Mouse (Mus musculus): ENCODE results near the gene Jade1.

- no peak for TF ChIP-seq CTCF (IDR thresholded peaks at IDR 0.05 in 2 of 3, conservative IDR thresholded peaks at IDR 0.05 in 1 of 3; ENCODE audit: control insufficient read depth in 1 of 3, insufficient read depth in 1 of 3, low read depth in 2 of 3, low read length in 3 of 3, poor library complexity in 1 of 3, severe bottlenecking in 1 of 3)
- TF ChIP-seq RCOR1 (IDR thresholded peaks at IDR 0.05; ENCODE audit: low read depth, low read length): peak; percentile 85
- no peak for TF ChIP-seq UBTF (IDR thresholded peaks at IDR 0.05; ENCODE audit: borderline replicate concordance, insufficient read depth, low read depth, low read length)
- no peak for TF ChIP-seq MEF2A (IDR thresholded peaks at IDR 0.05; ENCODE audit: extremely low read depth, insufficient replicate concordance, low read depth, low read length, poor library complexity, severe bottlenecking)
- TF ChIP-seq SMC3 (IDR thresholded peaks at IDR 0.05; ENCODE audit: low read depth, low read length): no peak
- TF ChIP-seq ZNF384 (IDR thresholded peaks at IDR 0.05; ENCODE audit: low read depth, low read length): no peak
- no peak for TF ChIP-seq MAFK (IDR thresholded peaks at IDR 0.05; ENCODE audit: borderline replicate concordance, low read depth, low read length)
- peak; percentile 90 for TF ChIP-seq GATA1 (IDR thresholded peaks at IDR 0.05; ENCODE audit: low read depth, low read length)
- no peak for TF ChIP-seq POLR2AphosphoS2 (IDR thresholded peaks at IDR 0.05; ENCODE audit: low read length)
- peak in 1 of 2 experiments; percentile 54; a peak in 2 of 4 replicates for TF ChIP-seq POLR2A (IDR thresholded peaks at IDR 0.05; ENCODE audit: control insufficient read depth in 1 of 2, insufficient read depth in 1 of 2, low read depth in 1 of 2, low read length in 2 of 2, poor library complexity in 1 of 2)
- TF ChIP-seq GABPA (IDR thresholded peaks at IDR 0.05; ENCODE audit: low read depth, low read length): no peak
- TF ChIP-seq RAD21 (IDR thresholded peaks at IDR 0.05; ENCODE audit: low read depth, low read length): no peak
- peak; percentile 62 to 80 for TF ChIP-seq EP300 (IDR thresholded peaks at IDR 0.05; ENCODE audit: low read depth in 1 of 2, low read length in 2 of 2)
Observed at GRCm38 (mm10) chr3:41552777-41553548, 2.6 kb upstream of the Jade1 start.
